In the genomic region with DNA sequence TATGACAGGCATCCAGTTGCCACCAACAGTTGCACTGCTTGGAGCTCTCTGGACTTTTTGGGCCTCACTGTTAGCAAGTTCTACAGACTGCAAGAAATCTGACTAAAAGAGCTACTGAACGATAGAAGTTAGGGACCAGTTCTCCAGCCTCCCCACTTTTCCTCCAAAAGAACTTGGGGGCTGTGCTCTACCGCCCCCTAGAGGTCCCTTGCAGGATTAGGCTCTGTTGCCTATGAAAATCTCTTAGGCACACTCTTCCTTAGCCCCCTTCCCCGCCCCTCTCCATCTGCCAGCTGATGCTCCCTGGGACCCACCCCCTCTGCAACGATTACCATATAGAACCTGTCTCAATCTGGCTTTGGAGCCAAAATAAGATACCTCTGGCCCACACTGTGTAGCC, we compare ENCODE assay signal across 18 mouse cellular contexts. TPM values are rescaled to one million over a fixed set of nuclear protein-coding genes. Genes with fewer than 3 reads are reported as not detected.
DNase-seq lines count a peak whose midpoint lies in the region; ATAC-seq and TF ChIP-seq lines count a peak whose summit lies in the region.
"Had no signal": no experiment of that assay in that cellular context is flagged by ENCODE, and none has a peak within 500 bp of the region (broad histone marks: within the 10 kb centered on the region; RNA-seq: fewer than 3 reads in every experiment).

No protein-coding gene starts in this region.

- H3K4me3 ChIP-seq in gastrocnemius, adult 2 months, result no peak overlapping the region
- no peak overlapping the region for H3K4me3 ChIP-seq in lung, postnatal 0 days (ENCODE audit: low read depth, low read length)
- H3K4me3 ChIP-seq in kidney, embryonic 15.5 days (replicated peaks), result no peak overlapping the region
- H3K4me3 ChIP-seq: embryonic facial prominence, embryonic 12.5 days; forebrain, embryonic 13.5 days; neural tube, embryonic 15.5 days had no signal

- no peaks in the 10 kb centered on the region for H3K27me3 ChIP-seq in lung, postnatal 0 days (replicated peaks; ENCODE audit: insufficient read depth, low read length)
- H3K27me3 ChIP-seq in kidney, embryonic 15.5 days, result peaks cover 8% of the 10 kb centered on the region
- H3K27me3 ChIP-seq: CH12.LX; neural tube, embryonic 15.5 days had no signal

- no peaks in the 10 kb centered on the region for H3K9me3 ChIP-seq in lung, postnatal 0 days (ENCODE audit: low read length)
- no peaks in the 10 kb centered on the region for H3K9me3 ChIP-seq in kidney, embryonic 15.5 days (replicated peaks)
- H3K9me3 ChIP-seq: embryonic facial prominence, embryonic 12.5 days; forebrain, embryonic 13.5 days; neural tube, embryonic 15.5 days had no signal

- TF ChIP-seq EP300 in lung, postnatal 0 days (IDR thresholded peaks at IDR 0.05), result no peak

- H3K9ac ChIP-seq in lung, postnatal 0 days (replicated peaks; ENCODE audit: low read depth), result no peak overlapping the region
- H3K9ac ChIP-seq in kidney, embryonic 15.5 days, result no peak overlapping the region
- H3K9ac ChIP-seq: embryonic facial prominence, embryonic 12.5 days; forebrain, embryonic 13.5 days; neural tube, embryonic 15.5 days had no signal

- no peak overlapping the region for H3K4me2 ChIP-seq in lung, postnatal 0 days (replicated peaks; ENCODE audit: low read depth, low read length)
- H3K4me2 ChIP-seq in kidney, embryonic 15.5 days, result no peak overlapping the region
- H3K4me2 ChIP-seq: embryonic facial prominence, embryonic 12.5 days; forebrain, embryonic 13.5 days; heart, embryonic 11.5 days; neural tube, embryonic 15.5 days had no signal

- no peaks in the 10 kb centered on the region for H3K36me3 ChIP-seq in lung, postnatal 0 days (ENCODE audit: insufficient read depth, low read length)
- no peaks in the 10 kb centered on the region for H3K36me3 ChIP-seq in kidney, embryonic 15.5 days
- H3K36me3 ChIP-seq: embryonic facial prominence, embryonic 12.5 days; neural tube, embryonic 15.5 days had no signal

- no peaks in the 10 kb centered on the region for H3K4me1 ChIP-seq in lung, postnatal 0 days (ENCODE audit: insufficient read depth, low read depth, low read length)
- H3K4me1 ChIP-seq in kidney, embryonic 15.5 days, result peaks cover 19% of the 10 kb centered on the region

- 59% methylated on average over 4 of the region's 4 CpGs for whole genome bisulfite sequencing in lung, postnatal 0 days
- WGBS in kidney, embryonic 15.5 days, result 67% methylated on average over 4 of the region's 4 CpGs

- ATAC-seq in lung, postnatal 0 days, result no peak
- ATAC-seq in kidney, embryonic 15.5 days (replicated peaks; ENCODE audit: low FRiP score), result no peak
- ATAC-seq: forebrain, embryonic 13.5 days had no signal

- DNase-seq in gastrocnemius, adult 2 months, result no peak
- no peak for DNase-seq in gastrocnemius, postnatal 25 days
- no peak for DNase-seq in lung, postnatal 0 days (ENCODE audit: low spot score)
- no peak for DNase-seq in lung, adult 18-20 months
- DNase-seq in NIH3T3 (ENCODE audit: low read depth), result peak; percentile 74
- peak; percentile 3 for DNase-seq in naive thymus-derived CD4-positive, alpha-beta T cell, adult 2 months (ENCODE audit: low read depth)
- DNase-seq in layer of hippocampus, postnatal 10 days (ENCODE audit: low spot score in 2 of 2), result no peak
- DNase-seq: cerebellum, adult 11-12 months; midbrain, embryonic 14.5 days; thymus, postnatal 36 days had no signal

- intact Hi-C loops in gastrocnemius, adult 2 months (cut with DNase I), result no loop called here

- peak; percentile 49 for TF ChIP-seq CTCF in gastrocnemius, adult 2 months (IDR thresholded peaks at IDR 0.05)
- peak; percentile 54 for TF ChIP-seq CTCF in lung, postnatal 0 days (IDR thresholded peaks at IDR 0.05)

- H3K27ac ChIP-seq in gastrocnemius, adult 2 months, result no peak overlapping the region
- H3K27ac ChIP-seq in lung, postnatal 0 days (ENCODE audit: low read length), result no peak overlapping the region
- H3K27ac ChIP-seq in kidney, embryonic 15.5 days, result no peak overlapping the region
- H3K27ac ChIP-seq: embryonic facial prominence, embryonic 12.5 days; forebrain, embryonic 13.5 days; neural tube, embryonic 15.5 days had no signal

RNA-seq across cellular contexts. Expression of a gene that starts 5.3 kb away (rescaled TPM):
- not detected for total RNA-seq in gastrocnemius, adult 2 months (2021)
- total RNA-seq in gastrocnemius, postnatal 25 days (2021), result under 1 TPM in 1 of 2 experiments, not detected in 1; 0.16 TPM
- polyA plus RNA-seq in lung, postnatal 0 days (2015; fragmentation: Nextera tagmentation; extraction: Ambion mirVana), result 1.7 and 1.9 TPM in 2 replicates
- polyA plus RNA-seq in kidney, embryonic 15.5 days (2015; fragmentation: Nextera tagmentation; extraction: Ambion mirVana), result 2.2 and 2.4 TPM in 2 replicates
- total RNA-seq in layer of hippocampus, postnatal 10 days (2021), result not detected
- total RNA-seq: layer of hippocampus, postnatal 14 days had no signal
- polyA plus RNA-seq: forebrain, embryonic 13.5 days; midbrain, embryonic 14.5 days had no signal

RNA-seq across cellular contexts. Expression of a gene that starts 9.4 kb away (rescaled TPM):
- not detected for total RNA-seq in gastrocnemius, adult 2 months (2021)
- not detected for total RNA-seq in gastrocnemius, postnatal 25 days (2021)
- 0.27 and 0.31 TPM in 2 replicates for polyA plus RNA-seq in lung, postnatal 0 days (2015; fragmentation: Nextera tagmentation; extraction: Ambion mirVana)
- 0.85 and 1.1 TPM in 2 replicates for polyA plus RNA-seq in kidney, embryonic 15.5 days (2015; fragmentation: Nextera tagmentation; extraction: Ambion mirVana)
- total RNA-seq in layer of hippocampus, postnatal 10 days (2021), result not detected
- total RNA-seq: CH12.LX; layer of hippocampus, postnatal 14 days had no signal
- polyA plus RNA-seq: embryonic facial prominence, embryonic 12.5 days; forebrain, embryonic 13.5 days; heart, embryonic 11.5 days; intestine, embryonic 14.5 days; midbrain, embryonic 14.5 days; neural tube, embryonic 15.5 days had no signal

RNA-seq across cellular contexts. Expression of a gene that starts 32.7 kb away (rescaled TPM):
- not detected for total RNA-seq in gastrocnemius, adult 2 months (2021)
- total RNA-seq in gastrocnemius, postnatal 25 days (2021), result not detected
- 2.9 and 3.3 TPM in 2 replicates for polyA plus RNA-seq in lung, postnatal 0 days (2015; fragmentation: Nextera tagmentation; extraction: Ambion mirVana)
- polyA plus RNA-seq in kidney, embryonic 15.5 days (2015; fragmentation: Nextera tagmentation; extraction: Ambion mirVana), result 1.4 and 1.7 TPM in 2 replicates
- under 1 TPM; 0.64 to 0.80 TPM for total RNA-seq in layer of hippocampus, postnatal 10 days (2021)
- total RNA-seq: CH12.LX had no signal
- polyA plus RNA-seq: forebrain, embryonic 13.5 days; neural tube, embryonic 15.5 days had no signal

RNA-seq across cellular contexts. Expression of a gene that starts 49.5 kb away (rescaled TPM):
- total RNA-seq in gastrocnemius, adult 2 months (2021), result 1 to 10 TPM; 3.4 to 5.2 TPM
- total RNA-seq in gastrocnemius, postnatal 25 days (2021), result 1 to 10 TPM; 4.1 to 6.7 TPM
- 56.9 and 58.3 TPM in 2 replicates for polyA plus RNA-seq in lung, postnatal 0 days (2015; fragmentation: Nextera tagmentation; extraction: Ambion mirVana)
- polyA plus RNA-seq in kidney, embryonic 15.5 days (2015; fragmentation: Nextera tagmentation; extraction: Ambion mirVana), result 24.9 and 30.5 TPM in 2 replicates
- total RNA-seq in layer of hippocampus, postnatal 10 days (2021), result 10 to 100 TPM; 10.7 to 11.1 TPM
- total RNA-seq: CH12.LX had no signal

Comparison
In these comparisons a context has a peak if more than half of its experiments do, and no peak if none do; other contexts are left out.
1. DNase-seq: peak in NIH3T3 (single experiment) and naive thymus-derived CD4-positive, alpha-beta T cell, adult 2 months (single experiment); none in gastrocnemius, adult 2 months (single experiment), gastrocnemius, postnatal 25 days (single experiment), lung, postnatal 0 days (single experiment), lung, adult 18-20 months (0 of 2) and layer of hippocampus, postnatal 10 days (0 of 2).